Mouse (Mus musculus) cerebellum, postnatal 25 days (tissue): Measurements from ENCODE around the gene Ncbp1.

ENCODE experiments used
- DNase-seq, 2 experiments: peaks; one replicate each; pipeline ENCODE4 v3.0.0; 2021; ENCODE audit warnings: mixed read lengths in 2 of 2

Gene Ncbp1

GRCm38 (mm10) chr4:46202562-46203126 is 64.2 kb downstream of the Ncbp1 start:
- peak; percentile 74 to 80 for DNase-seq

- no peak for DNase-seq
Measured at GRCm38 (mm10) chr4:46221090-46221489, 82.7 kb downstream of the Ncbp1 start.
